Mouse (Mus musculus): Measurements from ENCODE around the gene Rab17.

The Rab17 gene

GRCm38 (mm10) chr1:90927929-90928574 is 41.4 kb downstream of the Rab17 start:
- no peak for DNase-seq

DNA sequence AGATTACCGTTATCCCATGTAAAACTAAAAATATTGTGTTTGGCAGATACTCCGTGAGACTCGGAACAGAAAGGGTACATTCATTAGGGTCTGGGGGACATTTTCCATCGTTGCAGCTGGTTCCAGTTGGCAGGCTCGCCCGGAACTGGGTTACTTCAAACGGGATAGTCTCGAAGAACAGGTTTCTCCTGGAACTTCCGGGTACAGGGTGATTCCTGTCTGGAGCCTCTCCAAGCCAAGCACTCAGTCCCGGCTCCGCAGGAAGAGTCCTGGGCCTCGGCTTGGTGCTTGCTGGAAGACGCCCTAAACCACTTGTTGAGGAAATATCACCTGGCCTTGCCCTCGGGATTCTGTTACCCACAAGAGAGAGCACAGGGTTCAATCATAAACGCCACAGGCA is 42.2 kb downstream of the Rab17 start:
- no peak for DNase-seq

DNA sequence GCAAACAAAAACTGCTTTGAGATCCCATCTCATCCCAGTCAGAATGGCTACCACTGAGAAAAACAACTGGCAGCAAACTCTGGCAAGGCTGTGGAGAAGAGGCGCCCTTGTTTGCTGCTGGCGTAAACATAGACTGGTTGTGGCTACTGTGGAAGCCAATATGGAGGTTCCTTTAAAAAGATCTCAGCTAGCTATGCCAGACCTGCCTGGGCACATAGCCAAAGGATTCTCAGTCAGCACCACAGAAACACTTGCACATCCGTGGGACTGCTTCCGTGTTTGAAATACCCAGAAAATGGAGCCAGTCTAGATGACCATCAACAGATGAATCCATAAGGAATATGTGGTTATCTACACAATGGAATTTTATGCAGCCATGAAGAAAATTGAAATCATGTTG is 43.4 kb downstream of the Rab17 start:
- no peak for DNase-seq

DNA sequence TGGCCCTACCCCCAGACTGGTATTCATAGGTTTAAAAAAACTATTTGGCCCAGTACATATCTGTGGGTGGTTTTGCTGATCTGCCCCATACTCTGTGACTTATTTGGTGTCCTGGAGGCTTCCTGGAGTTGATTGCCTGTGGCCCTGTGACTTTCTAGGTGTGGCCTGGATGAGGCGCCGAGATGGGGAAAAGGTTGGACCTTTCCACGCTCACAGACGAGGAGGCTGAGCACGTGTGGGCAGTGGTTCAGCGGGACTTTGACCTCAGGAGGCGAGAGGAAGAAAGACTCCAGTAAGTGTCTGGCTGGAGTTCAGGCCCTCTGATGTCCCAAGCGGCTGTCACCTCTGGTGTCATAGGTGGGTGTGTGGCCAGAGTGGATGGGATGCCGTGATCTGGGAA is 47.8 kb downstream of the Rab17 start:
- no peak for DNase-seq

DNA sequence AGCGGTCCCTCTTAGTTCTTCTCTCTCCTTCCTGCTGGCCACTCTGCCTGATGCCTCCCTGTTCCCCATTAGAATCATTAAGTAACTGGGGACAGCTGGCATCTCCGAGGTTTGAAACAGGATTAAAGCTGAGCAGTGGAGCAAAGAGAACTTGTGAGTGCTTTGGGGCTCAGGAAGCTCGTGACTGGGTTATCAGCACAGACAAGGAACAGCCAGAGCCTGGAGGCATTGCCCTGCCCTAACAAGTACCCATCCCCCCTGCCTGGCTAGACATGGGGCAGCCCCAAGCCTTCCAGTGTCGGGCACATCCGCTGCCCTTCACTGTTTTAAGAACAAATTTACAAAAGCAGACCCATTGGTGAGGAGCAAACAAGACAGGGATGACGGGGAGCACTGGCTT is 52.0 kb downstream of the Rab17 start:
- DNase-seq, result no peak

DNA sequence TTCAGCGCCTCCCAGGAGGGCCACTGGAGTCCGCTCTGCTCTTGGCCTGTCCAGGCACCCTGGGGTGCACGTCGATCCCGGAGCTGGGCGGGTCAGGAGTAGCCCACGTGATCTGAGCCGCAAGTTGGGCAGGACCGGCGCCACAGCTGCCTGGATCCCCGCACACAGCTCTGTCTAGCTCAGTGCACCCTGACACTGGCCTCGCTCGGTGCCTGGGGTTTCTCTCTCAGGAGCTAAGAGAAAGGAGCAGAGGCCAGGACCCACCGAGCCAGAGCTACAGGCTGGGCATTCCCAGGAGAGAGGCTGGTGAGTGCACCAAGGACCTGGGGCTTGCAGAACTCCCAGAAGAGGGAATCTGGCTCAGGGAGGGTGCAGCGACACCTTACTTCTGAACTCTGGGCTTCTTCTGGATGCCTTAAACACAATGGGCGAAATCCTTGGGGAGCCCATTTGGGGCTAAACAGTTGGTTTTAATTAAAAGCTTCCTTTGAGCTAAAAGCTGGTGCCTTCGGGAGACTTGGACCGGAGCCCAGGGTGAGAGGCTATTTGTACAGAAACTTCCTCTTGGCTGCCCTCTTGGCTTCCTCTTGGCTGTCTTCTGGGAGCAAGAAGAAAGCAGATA is 54.4 kb downstream of the Rab17 start, which contains the start of gene Mlph:
Mlph (plus strand) TSS at position 138 of the 622 bp plus-strand sequence.
- no peak for DNase-seq

DNA sequence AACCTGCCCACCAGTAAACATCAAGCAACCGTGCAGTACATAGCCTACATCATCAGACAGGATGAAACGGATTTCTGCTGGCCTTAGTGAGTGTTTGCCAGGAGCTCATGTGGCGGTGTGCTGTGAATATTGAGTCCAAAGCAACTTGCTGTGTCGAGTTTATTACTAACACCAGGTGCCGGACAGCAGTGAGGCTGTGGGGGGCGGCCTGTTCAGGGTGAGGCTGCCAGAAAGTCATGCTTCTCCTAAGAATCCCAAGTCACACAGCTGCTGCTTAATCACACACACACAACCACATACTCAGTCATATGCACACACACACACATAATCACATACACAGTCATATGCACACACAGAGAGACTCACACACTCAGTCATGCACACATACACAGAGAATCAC is 56.2 kb downstream of the Rab17 start:
- DNase-seq, result no peak

DNA sequence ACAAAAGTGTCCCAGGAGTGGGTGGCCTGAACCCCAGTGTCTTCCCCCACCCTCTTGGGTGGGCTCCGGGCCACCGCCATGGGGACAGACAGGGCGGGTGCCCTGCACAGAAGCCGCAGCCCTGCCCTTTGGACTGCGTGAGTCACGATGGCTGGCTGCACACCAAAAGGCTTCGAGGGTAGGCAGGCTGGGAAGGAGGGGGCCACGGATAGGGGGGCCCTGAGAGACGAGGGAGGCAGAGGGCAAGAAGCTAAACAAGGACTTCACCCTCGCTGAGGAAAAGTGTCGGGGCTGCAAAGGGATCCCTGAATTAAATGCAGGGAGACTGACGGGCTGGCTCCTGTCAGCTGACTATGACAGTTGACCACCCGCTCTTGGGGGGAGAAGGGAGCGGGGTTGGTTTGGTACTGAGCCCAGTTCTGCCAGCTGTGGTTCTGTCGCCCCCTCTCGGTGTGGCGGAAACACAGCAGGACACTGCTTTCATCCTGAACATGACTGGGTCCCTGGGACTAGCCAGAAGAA is 59.8 kb downstream of the Rab17 start:
- DNase-seq, result peak in 1 of 2 experiments; percentile 13

GRCm38 (mm10) chr1:90909161-90909560 is 60.3 kb downstream of the Rab17 start:
- DNase-seq, result no peak
